Mouse (Mus musculus): ENCODE data around the gene Zfp65.
"Not testable (repeated sequence)": the region's sequence is repeated elsewhere in the genome, so short reads cannot be mapped to it uniquely, and the experiment has no call there.

Zfp65 gene

GRCm38 (mm10) chr13:67728641-67729318 lies at the start of gene Zfp65:
Gene Zfp65 (minus strand): TSS chr13:67729173.
- DNase-seq (ENCODE audit: inconsistent ontology term), result peak; percentile 71

- no peak for DNase-seq (ENCODE audit: inconsistent ontology term)
Observed at GRCm38 (mm10) chr13:67763031-67763768, 34.2 kb upstream of the Zfp65 start.

GRCm38 (mm10) chr13:67759966-67760365 lies 31.0 kb upstream of the Zfp65 start:
- no peak for DNase-seq (ENCODE audit: inconsistent ontology term)

GRCm38 (mm10) chr13:67755761-67756160 lies 26.8 kb upstream of the Zfp65 start:
- DNase-seq (ENCODE audit: inconsistent ontology term), result no peak

GRCm38 (mm10) chr13:67754333-67755306 lies 25.6 kb upstream of the Zfp65 start, which contains the start of gene Zfp85:
Gene Zfp85 (minus strand): TSS chr13:67755228.
- peak; percentile 75 for DNase-seq (ENCODE audit: inconsistent ontology term)

GRCm38 (mm10) chr13:67743896-67744295 lies 14.9 kb upstream of the Zfp65 start:
- DNase-seq (ENCODE audit: inconsistent ontology term), result no peak

GRCm38 (mm10) chr13:67742941-67743340 lies 14.0 kb upstream of the Zfp65 start:
- no peak for DNase-seq (ENCODE audit: inconsistent ontology term)

- not testable (repeated sequence) for DNase-seq (ENCODE audit: inconsistent ontology term)
Observed at GRCm38 (mm10) chr13:67734391-67734790, 5.4 kb upstream of the Zfp65 start.

- DNase-seq (ENCODE audit: inconsistent ontology term), result peak; percentile 33
Observed at GRCm38 (mm10) chr13:67729441-67729840, 468 bp upstream of the Zfp65 start.

GRCm38 (mm10) chr13:67728106-67728505 lies 867 bp downstream of the Zfp65 start:
- peak; percentile 86 for DNase-seq (ENCODE audit: inconsistent ontology term)

- not testable (repeated sequence) for DNase-seq (ENCODE audit: inconsistent ontology term)
Observed at GRCm38 (mm10) chr13:67725331-67725730, 3.6 kb downstream of the Zfp65 start.

GRCm38 (mm10) chr13:67723848-67724479 lies 5.0 kb downstream of the Zfp65 start:
- DNase-seq (ENCODE audit: inconsistent ontology term), result peak; percentile 87

GRCm38 (mm10) chr13:67686971-67687370 lies 42.0 kb downstream of the Zfp65 start, which contains the start of gene Zfp738:
Gene Zfp738 (minus strand): TSS chr13:67687071.
- DNase-seq (ENCODE audit: inconsistent ontology term), result no peak

- DNase-seq (ENCODE audit: inconsistent ontology term), result not testable (repeated sequence)
Observed at GRCm38 (mm10) chr13:67683841-67684240, 45.1 kb downstream of the Zfp65 start.

- peak; percentile 83 for DNase-seq (ENCODE audit: inconsistent ontology term)
Observed at GRCm38 (mm10) chr13:67682959-67683735, 45.8 kb downstream of the Zfp65 start.

GRCm38 (mm10) chr13:67674902-67675301 lies 54.1 kb downstream of the Zfp65 start:
- no peak for DNase-seq (ENCODE audit: inconsistent ontology term)

Measured in Muller cell, postnatal 12 days (primary cell).